10 mouse cellular contexts compared by ENCODE assay signal in the genomic region with DNA sequence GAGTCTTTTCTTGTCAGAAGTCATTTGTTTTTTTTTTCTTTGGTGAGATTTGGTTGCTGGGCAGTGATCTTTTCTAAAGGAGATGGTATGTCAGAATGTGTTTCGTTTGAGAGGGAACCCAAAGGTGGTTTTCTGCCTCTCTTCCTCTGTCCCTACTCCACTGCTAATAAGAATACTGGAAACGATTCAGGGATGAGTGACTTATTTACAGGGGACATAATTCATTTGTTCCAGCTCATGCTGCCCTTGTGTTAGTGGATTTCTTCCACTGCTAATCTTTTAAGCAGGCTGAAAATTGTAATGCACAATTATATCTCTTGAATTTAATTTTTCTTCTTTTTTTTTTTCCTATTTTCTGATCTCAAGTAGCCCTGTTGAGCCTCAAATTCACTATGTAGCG. TPM values are rescaled to one million over a fixed set of nuclear protein-coding genes. Genes with fewer than 3 reads are reported as not detected.
DNase-seq lines count a peak whose midpoint lies in the region; ATAC-seq lines count a peak whose summit lies in the region.
"Had no signal": no experiment of that assay in that cellular context is flagged by ENCODE, and none has a peak within 500 bp of the region (broad histone marks: within the 10 kb centered on the region; RNA-seq: fewer than 3 reads in every experiment).

No protein-coding gene starts in this region.

- no peak overlapping the region for H3K9ac ChIP-seq in heart, embryonic 11.5 days (ENCODE audit: low read depth, low read length)
- H3K9ac ChIP-seq in embryonic facial prominence, embryonic 14.5 days (ENCODE audit: low read depth, low read length), result 0 out of 2 replicates have a peak overlapping the region, but pooled peaks have one; percentile 98
- H3K9ac ChIP-seq in intestine, embryonic 14.5 days (ENCODE audit: low read length), result 0 out of 2 replicates have a peak overlapping the region, but pooled peaks have one; percentile 99
- peak overlapping the region; percentile 98; the same call in 1 of the 2 replicates for H3K9ac ChIP-seq in midbrain, embryonic 13.5 days (replicated peaks)

- H3K4me2 ChIP-seq in heart, embryonic 11.5 days, result no peak overlapping the region
- peak overlapping the region; percentile 75 for H3K4me2 ChIP-seq in embryonic facial prominence, embryonic 14.5 days (ENCODE audit: low read depth, low read length)
- peak overlapping the region; percentile 91 for H3K4me2 ChIP-seq in intestine, embryonic 14.5 days (ENCODE audit: low read length)
- peak overlapping the region; percentile 89 for H3K4me2 ChIP-seq in midbrain, embryonic 13.5 days (replicated peaks)

- no peak for DNase-seq in heart, embryonic 10.5 days (ENCODE audit: low spot score)
- no peak for DNase-seq in embryonic facial prominence, embryonic 14.5 days (ENCODE audit: low spot score)
- DNase-seq in intestine, embryonic 14.5 days (ENCODE audit: low spot score), result no peak
- no peak for DNase-seq in layer of hippocampus, adult 9-10 months (ENCODE audit: low spot score)
- DNase-seq in c-Kit-positive CD71-positive TER-119-positive erythroid progenitor cells, embryonic 14.5 days (ENCODE audit: low spot score), result no peak
- no peak for DNase-seq in ovary, adult 18-20 months (ENCODE audit: low spot score)

- ATAC-seq in heart, embryonic 11.5 days (replicated peaks; ENCODE audit: insufficient number of reproducible peaks, low FRiP score, low TSS enrichment), result no peak
- ATAC-seq in embryonic facial prominence, embryonic 14.5 days (ENCODE audit: low read depth), result no peak
- no peak for ATAC-seq in intestine, embryonic 14.5 days (replicated peaks; ENCODE audit: low FRiP score, low TSS enrichment, low read depth)
- ATAC-seq in midbrain, embryonic 13.5 days, result no peak

- no peaks in the 10 kb centered on the region for H3K9me3 ChIP-seq in heart, embryonic 10.5 days
- no peaks in the 10 kb centered on the region for H3K9me3 ChIP-seq in heart, embryonic 11.5 days (replicated peaks; ENCODE audit: control insufficient read depth, low read length)
- H3K9me3 ChIP-seq in embryonic facial prominence, embryonic 14.5 days (ENCODE audit: control insufficient read depth, low read length), result no peaks in the 10 kb centered on the region
- no peaks in the 10 kb centered on the region for H3K9me3 ChIP-seq in intestine, embryonic 14.5 days (ENCODE audit: control insufficient read depth, low read length)
- H3K9me3 ChIP-seq in midbrain, embryonic 13.5 days, result no peaks in the 10 kb centered on the region

- 78% methylated on average over 3 of the region's 3 CpGs for WGBS in heart, embryonic 10.5 days
- WGBS in heart, embryonic 11.5 days (ENCODE audit: insufficient replicate concordance), result 87% methylated on average over 3 of the region's 3 CpGs
- WGBS in embryonic facial prominence, embryonic 14.5 days, result 79% methylated on average over 3 of the region's 3 CpGs
- WGBS in intestine, embryonic 14.5 days, result 68% methylated on average over 3 of the region's 3 CpGs
- 79% methylated on average over 3 of the region's 3 CpGs for WGBS in midbrain, embryonic 13.5 days

- H3K27ac ChIP-seq in heart, embryonic 10.5 days, result no peak overlapping the region
- H3K27ac ChIP-seq in heart, embryonic 11.5 days (ENCODE audit: low read depth, low read length), result no peak overlapping the region
- no peak overlapping the region for H3K27ac ChIP-seq in embryonic facial prominence, embryonic 14.5 days (replicated peaks; ENCODE audit: low read depth, low read length)
- H3K27ac ChIP-seq in intestine, embryonic 14.5 days (ENCODE audit: low read depth), result no peak overlapping the region
- no peak overlapping the region for H3K27ac ChIP-seq in midbrain, embryonic 13.5 days

- H3K4me3 ChIP-seq in heart, embryonic 10.5 days, result 0 out of 2 replicates have a peak overlapping the region, but pooled peaks have one; percentile 96
- no peak overlapping the region for H3K4me3 ChIP-seq in heart, embryonic 11.5 days (ENCODE audit: low read depth, low read length)
- no peak overlapping the region for H3K4me3 ChIP-seq in embryonic facial prominence, embryonic 14.5 days (ENCODE audit: low read depth, low read length)
- H3K4me3 ChIP-seq in intestine, embryonic 14.5 days (ENCODE audit: low read depth, low read length), result no peak overlapping the region
- H3K4me3 ChIP-seq in midbrain, embryonic 13.5 days (replicated peaks), result peak overlapping the region; percentile 89

- H3K4me1 ChIP-seq in heart, embryonic 10.5 days, result no peaks in the 10 kb centered on the region
- H3K4me1 ChIP-seq in heart, embryonic 11.5 days (ENCODE audit: control insufficient read depth, insufficient read depth, low read length), result no peaks in the 10 kb centered on the region
- H3K4me1 ChIP-seq in embryonic facial prominence, embryonic 14.5 days (ENCODE audit: control insufficient read depth, insufficient read depth, low read length), result peaks cover 8% of the 10 kb centered on the region
- H3K4me1 ChIP-seq in intestine, embryonic 14.5 days (replicated peaks; ENCODE audit: control insufficient read depth, insufficient read depth, low read length), result peaks cover 20% of the 10 kb centered on the region
- H3K4me1 ChIP-seq in midbrain, embryonic 13.5 days (replicated peaks), result peaks cover 32% of the 10 kb centered on the region

- H3K36me3 ChIP-seq in heart, embryonic 10.5 days, result peaks cover 19% of the 10 kb centered on the region; the same call in 1 of the 2 replicates
- H3K36me3 ChIP-seq in heart, embryonic 11.5 days (ENCODE audit: control insufficient read depth, insufficient read depth, low read length), result no peaks in the 10 kb centered on the region
- peaks cover 26% of the 10 kb centered on the region for H3K36me3 ChIP-seq in embryonic facial prominence, embryonic 14.5 days (ENCODE audit: control insufficient read depth, insufficient read depth, low read length)
- peaks cover 14% of the 10 kb centered on the region for H3K36me3 ChIP-seq in intestine, embryonic 14.5 days (ENCODE audit: control insufficient read depth, insufficient read depth, low read length)
- peaks cover 14% of the 10 kb centered on the region for H3K36me3 ChIP-seq in midbrain, embryonic 13.5 days

- H3K27me3 ChIP-seq in heart, embryonic 10.5 days (ENCODE audit: insufficient read depth, poor library complexity, severe bottlenecking), result no peaks in the 10 kb centered on the region
- no peaks in the 10 kb centered on the region for H3K27me3 ChIP-seq in heart, embryonic 11.5 days (ENCODE audit: control insufficient read depth, insufficient read depth, low read length)
- no peaks in the 10 kb centered on the region for H3K27me3 ChIP-seq in embryonic facial prominence, embryonic 14.5 days (replicated peaks; ENCODE audit: control insufficient read depth, insufficient read depth, low read length)
- H3K27me3 ChIP-seq in intestine, embryonic 14.5 days (replicated peaks; ENCODE audit: control insufficient read depth, insufficient read depth, low read length), result no peaks in the 10 kb centered on the region
- H3K27me3 ChIP-seq in midbrain, embryonic 13.5 days, result no peaks in the 10 kb centered on the region

RNA-seq across cellular contexts. Expression of a gene that starts 2.0 kb away (rescaled TPM):
- 15.6 and 15.8 TPM in 2 replicates for polyA plus RNA-seq in heart, embryonic 10.5 days (2016; fragmentation: Nextera tagmentation; extraction: Ambion mirVana)
- polyA plus RNA-seq in heart, embryonic 11.5 days (2014; fragmentation: Nextera tagmentation; extraction: Ambion mirVana), result 13.0 and 18.1 TPM in 2 replicates
- polyA plus RNA-seq in embryonic facial prominence, embryonic 14.5 days (2014; fragmentation: Nextera tagmentation; extraction: Ambion mirVana), result 23.5 and 25.8 TPM in 2 replicates
- polyA plus RNA-seq in intestine, embryonic 14.5 days (2014; fragmentation: Nextera tagmentation; extraction: Ambion mirVana), result 24.5 and 26.3 TPM in 2 replicates
- 31.5 and 32.1 TPM in 2 replicates for polyA plus RNA-seq in midbrain, embryonic 13.5 days (2015; fragmentation: Nextera tagmentation; extraction: Ambion mirVana)

RNA-seq across cellular contexts. Expression of a gene that starts 29.9 kb away (rescaled TPM):
- 50.0 and 65.1 TPM in 2 replicates for polyA plus RNA-seq in heart, embryonic 10.5 days (2016; fragmentation: Nextera tagmentation; extraction: Ambion mirVana)
- 45.7 and 48.5 TPM in 2 replicates for polyA plus RNA-seq in heart, embryonic 11.5 days (2014; fragmentation: Nextera tagmentation; extraction: Ambion mirVana)
- polyA plus RNA-seq in embryonic facial prominence, embryonic 14.5 days (2014; fragmentation: Nextera tagmentation; extraction: Ambion mirVana), result 52.8 and 63.5 TPM in 2 replicates
- 53.6 and 66.2 TPM in 2 replicates for polyA plus RNA-seq in intestine, embryonic 14.5 days (2014; fragmentation: Nextera tagmentation; extraction: Ambion mirVana)
- polyA plus RNA-seq in midbrain, embryonic 13.5 days (2015; fragmentation: Nextera tagmentation; extraction: Ambion mirVana), result 128 TPM in 2 replicates

RNA-seq across cellular contexts. Expression of a gene that starts 33.8 kb away (rescaled TPM):
- polyA plus RNA-seq in heart, embryonic 10.5 days (2016; fragmentation: Nextera tagmentation; extraction: Ambion mirVana), result not detected in 2 replicates
- not detected in 2 replicates for polyA plus RNA-seq in heart, embryonic 11.5 days (2014; fragmentation: Nextera tagmentation; extraction: Ambion mirVana)
- polyA plus RNA-seq in embryonic facial prominence, embryonic 14.5 days (2014; fragmentation: Nextera tagmentation; extraction: Ambion mirVana), result not detected in 2 replicates
- polyA plus RNA-seq in intestine, embryonic 14.5 days (2014; fragmentation: Nextera tagmentation; extraction: Ambion mirVana), result not detected in 2 replicates
- polyA plus RNA-seq in midbrain, embryonic 13.5 days (2015; fragmentation: Nextera tagmentation; extraction: Ambion mirVana), result not detected in 2 replicates
- polyA plus RNA-seq: cortical plate, adult 2 months; frontal cortex, adult 2 months had no signal

Comparison
In these comparisons a context has a peak if more than half of its experiments do, and no peak if none do; other contexts are left out.
1. H3K4me3 ChIP-seq: peak in heart, embryonic 10.5 days (single experiment) and midbrain, embryonic 13.5 days (single experiment); none in heart, embryonic 11.5 days (single experiment), embryonic facial prominence, embryonic 14.5 days (single experiment) and intestine, embryonic 14.5 days (single experiment).